Mouse (Mus musculus) thymus, adult 2 months (tissue): ENCODE results near the gene Vwa7. TPM values are rescaled to one million over a fixed set of nuclear protein-coding genes. Genes with fewer than 3 reads are reported as not detected.

Experiments used
- DNase-seq: peaks from one replicate; pipeline ENCODE4 v3.0.0; 2021
- H3K27ac ChIP-seq: fragments of 200-500 bp; 2 replicates; pipeline ENCODE4 v1.5.1; 2012; ENCODE audit warnings: low read length, control low read depth; ENCODE audit not compliant: control insufficient read depth, insufficient read depth
- H3K27me3 ChIP-seq: fragments of 200-500 bp; 2 replicates; pipeline ENCODE4 v1.6.1; 2012; ENCODE audit warnings: mild to moderate bottlenecking, low read length, moderate library complexity, mixed read lengths; ENCODE audit not compliant: control insufficient read depth, insufficient read depth
- H3K36me3 ChIP-seq: fragments of 200-500 bp; 2 replicates; pipeline ENCODE4 v1.6.1; 2012; ENCODE audit warnings: mild to moderate bottlenecking, low read length, moderate library complexity; ENCODE audit not compliant: control insufficient read depth, insufficient read depth
- H3K4me1 ChIP-seq: fragments of 200-500 bp; replicated peaks from 2 replicates; pipeline ENCODE4 v1.6.1; 2012; ENCODE audit warnings: low read length; ENCODE audit not compliant: control insufficient read depth, insufficient read depth
- H3K4me3 ChIP-seq: fragments of 200-500 bp; 2 replicates; pipeline ENCODE4 v1.5.1; 2012; ENCODE audit warnings: mild to moderate bottlenecking, low read length, control low read depth, moderate library complexity; ENCODE audit not compliant: control insufficient read depth, insufficient read depth
- CTCF ChIP-seq: fragments of 200-500 bp; IDR thresholded peaks from 2 replicates; pipeline ENCODE4 v1.5.1; 2012; ENCODE audit warnings: mild to moderate bottlenecking, control low read depth, low read length, moderate library complexity, borderline replicate concordance; ENCODE audit not compliant: control insufficient read depth, poor library complexity, insufficient read depth; ENCODE audit errors: extremely low read depth
- POLR2A ChIP-seq: fragments of 200-500 bp; IDR thresholded peaks from 2 replicates; pipeline ENCODE4 v1.6.1; 2012; ENCODE audit warnings: mild to moderate bottlenecking, low read length, control low read depth, moderate library complexity; ENCODE audit not compliant: control insufficient read depth, poor library complexity, insufficient read depth; ENCODE audit errors: extremely low read depth
- WGBS: fragments of 180-500 bp; shearing (Covaris S2); methylation state at CpG from one replicate; pipeline ENCODE4 v1.1.7; 2018; 5-methylcytosine and 5-hydroxymethylcytosine counted together
- polyA plus RNA-seq: library from polyadenylated mRNA; depleted of rRNA; stranded (reverse); fragments of >200 nt; gene quantifications from 2 replicates; pipeline ENCODE4 v1.2.3, GENCODE M21; 2012

Gene Vwa7
- polyA plus RNA-seq, 1 experiment, result 1.5 TPM

DNA sequence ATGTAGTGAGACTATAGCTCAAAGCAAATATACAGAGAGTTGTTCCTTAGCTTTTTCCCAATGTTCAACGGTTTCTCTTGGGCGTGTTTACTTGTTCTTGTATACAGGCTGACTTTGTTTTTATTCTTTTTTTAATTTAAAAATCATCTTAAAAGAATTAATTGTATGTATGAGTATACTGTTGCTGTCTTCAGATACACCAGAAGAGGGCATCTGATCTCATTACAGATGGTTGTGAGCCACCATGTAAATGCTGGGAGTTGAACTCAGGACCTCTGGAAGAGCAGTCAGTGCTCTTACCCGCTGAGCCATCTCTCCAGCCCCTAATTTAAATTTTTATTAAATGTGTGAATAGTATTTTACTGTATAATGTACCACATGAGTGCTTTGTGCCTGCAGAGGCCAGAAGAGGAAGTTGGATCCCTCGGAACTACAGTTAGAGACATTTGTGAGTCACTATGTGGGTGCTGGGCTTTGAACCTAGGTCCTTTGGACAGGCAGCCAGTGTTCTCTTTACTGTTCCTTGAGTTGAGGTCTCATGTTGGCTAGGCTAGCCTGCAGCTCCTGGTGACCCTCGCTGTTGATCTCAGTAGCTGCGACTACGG lies 8.9 kb upstream of the Vwa7 start:
- Histone ChIP-seq H3K27ac (no peak overlapping the region), H3K36me3 (peaks cover 30% of the 10 kb centered on the region), H3K27me3 (no peaks in the 10 kb centered on the region), H3K4me1 (peaks cover 4% of the 10 kb centered on the region), H3K4me3 (no peak overlapping the region)
- 95% methylated on average over 7 of the region's 7 CpGs for WGBS
- DNase-seq, result no peak
- TF ChIP-seq POLR2A (no peak), CTCF (no peak)

DNA sequence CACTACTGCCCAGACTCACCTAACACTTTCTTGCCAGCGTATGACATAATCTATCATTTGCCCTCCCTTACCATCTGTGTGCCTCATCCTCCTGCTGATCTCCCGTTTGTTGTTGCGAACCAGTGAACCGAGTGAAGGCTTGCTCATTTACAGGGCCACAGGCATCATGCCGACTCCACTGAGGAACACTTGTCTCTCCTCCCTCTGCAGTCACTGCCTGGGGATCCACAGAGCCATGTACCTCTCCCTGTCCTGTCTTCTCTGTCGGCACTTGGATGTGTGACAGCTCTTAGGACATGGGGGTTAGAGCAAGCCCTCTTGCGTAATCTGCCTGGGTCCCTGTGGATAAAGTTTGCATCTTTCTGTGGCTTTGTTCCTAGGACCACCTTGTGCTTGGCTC lies 6.8 kb upstream of the Vwa7 start:
- H3K36me3 ChIP-seq, result peaks cover 39% of the 10 kb centered on the region
- H3K27me3 ChIP-seq, result no peaks in the 10 kb centered on the region
- no peak for DNase-seq
- 98% methylated on average over 7 of the region's 7 CpGs for WGBS
- H3K4me3 ChIP-seq, result no peak overlapping the region
- TF ChIP-seq POLR2A (no peak), CTCF (no peak)
- H3K4me1 ChIP-seq, result no peaks in the 10 kb centered on the region
- H3K27ac ChIP-seq, result no peak overlapping the region

DNA sequence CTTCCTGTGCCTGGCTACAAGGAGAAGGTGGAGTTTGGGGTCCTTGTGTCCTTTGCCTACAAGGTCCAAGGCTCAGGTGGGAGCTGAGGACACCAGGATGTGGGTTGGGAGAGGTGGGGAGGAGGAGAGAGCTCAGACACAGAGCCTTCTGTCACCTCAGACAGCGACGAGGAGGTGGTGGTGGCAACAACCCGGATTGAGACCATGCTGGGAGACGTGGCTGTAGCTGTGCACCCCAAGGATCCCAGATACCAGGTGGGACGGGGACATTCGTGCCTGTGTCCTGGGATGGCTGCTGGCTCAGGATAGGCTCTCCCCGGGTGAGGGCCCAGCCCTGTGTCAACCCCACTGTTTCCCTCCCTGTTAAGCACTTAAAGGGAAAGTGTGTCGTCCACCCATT lies 4.9 kb upstream of the Vwa7 start:
- H3K4me1 ChIP-seq, result peaks cover 4% of the 10 kb centered on the region
- no peak overlapping the region for H3K27ac ChIP-seq
- 92% methylated on average over 8 of the region's 8 CpGs for WGBS
- H3K27me3 ChIP-seq, result no peaks in the 10 kb centered on the region
- H3K4me3 ChIP-seq, result no peak overlapping the region
- DNase-seq, result no peak
- TF ChIP-seq POLR2A (no peak), CTCF (no peak)
- peaks cover 29% of the 10 kb centered on the region for H3K36me3 ChIP-seq

DNA sequence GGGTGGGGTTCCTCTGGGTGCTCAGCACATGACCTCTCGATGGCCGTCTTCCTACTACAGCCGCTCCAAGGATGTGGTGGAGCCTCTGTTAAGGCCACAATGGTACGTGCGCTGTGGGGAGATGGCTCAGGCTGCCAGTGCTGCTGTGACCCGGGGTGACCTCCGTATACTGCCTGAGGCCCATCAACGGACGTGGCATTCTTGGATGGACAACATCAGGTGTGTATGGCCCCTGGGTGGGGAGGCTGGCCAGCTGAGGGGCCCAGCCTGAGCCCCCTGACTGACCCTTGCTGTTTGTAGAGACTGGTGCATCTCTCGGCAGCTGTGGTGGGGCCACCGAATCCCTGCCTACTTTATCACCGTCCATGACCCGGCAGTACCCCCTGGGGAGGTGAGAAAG lies 3.9 kb upstream of the Vwa7 start:
- TF ChIP-seq CTCF (no peak), POLR2A (no peak)
- Histone ChIP-seq H3K27ac (no peak overlapping the region), H3K4me1 (peaks cover 14% of the 10 kb centered on the region), H3K36me3 (peaks cover 29% of the 10 kb centered on the region), H3K27me3 (no peaks in the 10 kb centered on the region), H3K4me3 (no peak overlapping the region)
- DNase-seq, result no peak
- 93% methylated on average over 13 of the region's 13 CpGs for WGBS

DNA sequence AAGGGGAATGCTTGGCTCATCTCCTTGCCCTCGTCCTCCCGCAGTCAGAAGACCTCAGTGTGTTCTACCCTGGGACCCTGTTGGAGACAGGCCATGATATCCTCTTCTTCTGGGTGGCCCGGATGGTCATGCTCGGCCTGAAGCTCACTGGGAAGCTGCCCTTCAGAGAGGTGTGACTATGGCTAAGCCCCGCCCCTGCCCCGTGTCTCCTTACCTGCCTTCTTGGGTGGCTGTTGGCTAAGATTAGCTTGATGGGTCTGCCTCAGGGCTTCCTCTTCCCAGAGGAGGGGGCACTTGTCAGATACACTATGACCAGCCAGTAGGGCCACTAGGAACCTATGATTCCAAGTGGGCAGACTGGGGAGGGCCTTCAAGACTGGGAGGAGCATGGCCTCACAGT lies 3.2 kb upstream of the Vwa7 start:
- peaks cover 29% of the 10 kb centered on the region for H3K36me3 ChIP-seq

DNA sequence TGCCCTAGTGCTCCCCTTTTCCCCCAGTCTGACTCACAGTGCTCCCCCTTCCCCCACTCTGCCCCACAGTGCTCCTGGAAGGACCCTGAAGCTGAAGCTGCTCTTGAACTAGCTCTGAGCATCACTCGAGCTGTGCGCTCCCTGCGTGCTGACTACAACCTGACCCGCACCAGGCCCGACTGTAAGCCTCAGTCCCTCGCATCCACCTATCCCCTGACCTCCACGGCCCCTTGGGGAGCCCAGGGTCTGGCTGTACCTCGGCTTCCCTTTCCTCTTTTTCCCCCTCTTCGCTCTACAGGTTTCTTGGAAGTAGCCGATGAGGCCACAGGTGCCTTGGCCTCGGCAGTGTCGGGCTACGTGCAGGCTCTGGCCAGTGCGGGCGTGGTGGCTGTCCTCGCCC lies 1.1 kb upstream of the Vwa7 start:
- H3K4me3 ChIP-seq, result no peak overlapping the region
- H3K27me3 ChIP-seq, result no peaks in the 10 kb centered on the region
- peaks cover 28% of the 10 kb centered on the region for H3K36me3 ChIP-seq
- DNase-seq, result no peak
- TF ChIP-seq CTCF (no peak), POLR2A (no peak)
- H3K27ac ChIP-seq, result no peak overlapping the region
- 97% methylated on average over 16 of the region's 16 CpGs for WGBS
- H3K4me1 ChIP-seq, result peaks cover 14% of the 10 kb centered on the region

More for the DNA sequence above, 3.2 kb upstream of the Vwa7 start:
- no peaks in the 10 kb centered on the region for H3K27me3 ChIP-seq
- no peak overlapping the region for H3K27ac ChIP-seq
- TF ChIP-seq POLR2A (no peak), CTCF (no peak)
- 89% methylated on average over 6 of the region's 6 CpGs for WGBS
- peaks cover 14% of the 10 kb centered on the region for H3K4me1 ChIP-seq
- DNase-seq, result no peak
- no peak overlapping the region for H3K4me3 ChIP-seq
